Mouse (Mus musculus) gastrocnemius, postnatal 10 days (tissue): ENCODE measurements around the gene Oas1f. TPM values are rescaled to one million over a fixed set of nuclear protein-coding genes. Genes with fewer than 3 reads are reported as not detected.
A peak's percentile ranks its signal among the peaks of the same experiment; 100 is the strongest.
"Not testable (repeated sequence)": the region's sequence is repeated elsewhere in the genome, so short reads cannot be mapped to it uniquely, and the experiment has no call there.

Experiments used
- DNase-seq: peaks from one replicate; pipeline ENCODE4 v3.0.0; 2021; ENCODE audit warnings: mixed read lengths
- long read RNA-seq, 2 experiments: library from polyadenylated mRNA; stranded (forward); transcript quantifications; one replicate each; pipeline ENCODE4 v2.0.0; 2021
- total RNA-seq, 2 experiments: library from RNA; stranded (reverse); gene quantifications; 2 replicates each; pipeline ENCODE4 v1.2.3; 2021

The Oas1f gene
- not detected for total RNA-seq
- long read RNA-seq, experiment 1 = 0 reads
- long read RNA-seq, experiment 2 = 0 reads

DNA sequence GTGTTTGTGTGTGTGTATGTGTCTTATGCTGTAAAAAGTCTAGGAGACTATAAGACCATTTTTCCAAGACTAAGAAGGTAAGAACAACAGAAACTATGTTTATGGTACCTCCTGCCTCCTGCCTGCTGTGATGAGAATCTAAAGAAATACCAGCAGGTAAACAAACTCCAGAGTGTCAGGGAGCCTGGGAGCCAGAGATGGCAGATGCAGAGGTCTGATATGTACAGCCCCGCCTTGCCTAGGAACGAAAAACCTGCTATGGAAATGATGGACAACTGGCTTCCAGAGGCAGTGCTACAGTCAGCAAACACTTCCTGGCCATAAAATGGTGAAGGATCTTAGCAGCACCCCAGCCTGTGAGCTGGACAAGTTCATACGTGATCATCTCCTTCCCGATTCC lies at the start of gene Oas1f:
TSS of gene Oas1f (plus strand) at position 301 of the 400 bp plus-strand sequence.
- no peak for DNase-seq

DNA sequence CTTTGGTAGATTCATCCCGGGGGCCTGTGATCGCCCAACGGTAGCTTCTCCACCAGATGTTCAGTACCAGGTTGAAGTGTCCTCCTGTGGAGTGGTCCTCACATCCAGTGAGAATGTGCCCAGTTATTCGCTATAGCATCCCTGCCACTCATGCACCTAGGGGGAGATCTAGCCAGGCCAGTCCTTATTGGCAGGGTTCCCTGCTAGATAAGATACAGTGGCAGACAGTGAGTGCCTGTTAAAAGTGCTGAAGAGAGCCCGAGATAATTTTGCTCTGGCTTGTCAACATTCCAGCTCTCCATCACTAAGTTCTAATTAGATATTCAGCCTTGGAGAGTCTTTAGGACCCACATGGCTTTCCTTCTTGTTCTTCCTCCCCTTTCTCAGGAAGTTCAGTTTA lies 49.0 kb upstream of the Oas1f start:
- not testable (repeated sequence) for DNase-seq

DNA sequence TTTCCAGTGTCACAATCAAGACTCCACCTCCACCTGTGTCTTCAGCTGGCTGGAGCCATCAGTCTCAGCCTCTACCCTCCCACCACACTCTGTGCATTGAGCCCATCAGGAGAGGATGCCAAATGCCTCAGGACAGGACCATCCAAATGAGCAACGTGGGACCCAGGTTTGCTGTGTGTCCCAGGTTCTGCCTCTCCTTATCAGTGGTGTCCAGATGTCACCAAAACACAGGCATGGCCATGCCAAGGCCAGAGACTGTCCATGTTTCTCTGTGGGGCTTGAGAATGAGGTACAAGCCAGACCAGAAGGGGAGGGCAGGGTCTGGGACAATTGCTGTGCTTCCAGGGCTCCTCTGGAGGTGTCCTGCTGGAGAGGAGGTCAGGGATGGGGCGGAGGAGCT lies 48.2 kb upstream of the Oas1f start:
- DNase-seq = not testable (repeated sequence)

DNA sequence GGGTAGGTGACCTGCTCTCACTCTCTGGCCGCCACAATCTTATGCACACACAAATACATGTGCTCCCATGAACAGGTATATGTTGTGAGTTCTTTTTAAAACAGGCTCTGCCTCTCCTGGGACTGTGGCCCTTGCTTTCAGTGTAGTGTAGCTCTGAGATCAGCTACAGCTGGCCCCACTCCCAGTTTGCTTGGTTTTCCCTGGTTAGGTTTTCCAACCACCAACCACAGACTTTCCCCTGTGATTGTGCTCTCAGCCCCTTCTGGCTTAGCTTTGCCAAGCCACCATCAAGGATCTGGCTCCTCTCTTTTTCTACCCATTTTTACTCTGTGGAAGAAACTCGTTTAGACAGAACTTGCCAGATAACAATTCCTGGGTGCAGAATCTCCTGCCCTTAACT lies 43.6 kb upstream of the Oas1f start:
- no peak for DNase-seq

DNA sequence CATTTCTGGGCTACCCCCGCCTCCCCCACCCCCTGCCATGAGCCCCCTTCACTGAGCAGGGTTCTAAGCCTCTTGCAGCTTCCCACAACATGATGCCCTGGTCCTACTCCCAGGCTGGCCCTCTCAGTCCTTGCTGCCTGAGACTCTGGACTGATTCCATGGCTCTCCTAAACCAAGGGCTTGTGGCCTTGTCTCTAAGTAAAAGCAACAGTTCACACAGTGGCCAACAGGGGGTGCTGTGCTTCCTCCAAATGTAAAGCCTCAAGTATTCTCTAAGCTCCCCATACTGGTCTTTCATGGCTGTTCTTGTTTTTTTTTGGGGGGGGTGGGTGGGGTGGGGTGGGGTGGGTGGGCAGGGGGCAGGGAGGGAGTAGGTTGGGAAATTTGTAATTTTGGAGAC lies 40.7 kb upstream of the Oas1f start:
- peak; percentile 38 for DNase-seq

DNA sequence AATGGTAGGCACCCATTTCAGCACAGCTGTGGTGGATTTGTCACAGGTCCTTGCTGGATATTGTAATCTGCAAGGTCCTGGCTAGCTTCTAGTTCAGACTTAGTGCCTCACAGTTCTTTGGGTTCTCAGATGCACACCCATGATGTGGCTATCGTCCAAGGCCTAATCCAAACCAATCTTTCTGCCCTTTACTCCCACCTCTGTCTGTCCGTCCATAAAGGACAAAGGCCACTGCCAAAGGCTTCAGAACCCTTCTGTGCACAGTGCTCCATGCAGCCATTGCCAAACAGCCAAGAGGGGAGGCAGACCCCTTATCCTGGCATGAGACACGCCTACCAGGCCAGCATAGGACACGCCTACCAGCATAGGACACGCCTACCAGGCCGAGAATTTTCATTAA lies 38.0 kb upstream of the Oas1f start:
- DNase-seq = no peak

DNA sequence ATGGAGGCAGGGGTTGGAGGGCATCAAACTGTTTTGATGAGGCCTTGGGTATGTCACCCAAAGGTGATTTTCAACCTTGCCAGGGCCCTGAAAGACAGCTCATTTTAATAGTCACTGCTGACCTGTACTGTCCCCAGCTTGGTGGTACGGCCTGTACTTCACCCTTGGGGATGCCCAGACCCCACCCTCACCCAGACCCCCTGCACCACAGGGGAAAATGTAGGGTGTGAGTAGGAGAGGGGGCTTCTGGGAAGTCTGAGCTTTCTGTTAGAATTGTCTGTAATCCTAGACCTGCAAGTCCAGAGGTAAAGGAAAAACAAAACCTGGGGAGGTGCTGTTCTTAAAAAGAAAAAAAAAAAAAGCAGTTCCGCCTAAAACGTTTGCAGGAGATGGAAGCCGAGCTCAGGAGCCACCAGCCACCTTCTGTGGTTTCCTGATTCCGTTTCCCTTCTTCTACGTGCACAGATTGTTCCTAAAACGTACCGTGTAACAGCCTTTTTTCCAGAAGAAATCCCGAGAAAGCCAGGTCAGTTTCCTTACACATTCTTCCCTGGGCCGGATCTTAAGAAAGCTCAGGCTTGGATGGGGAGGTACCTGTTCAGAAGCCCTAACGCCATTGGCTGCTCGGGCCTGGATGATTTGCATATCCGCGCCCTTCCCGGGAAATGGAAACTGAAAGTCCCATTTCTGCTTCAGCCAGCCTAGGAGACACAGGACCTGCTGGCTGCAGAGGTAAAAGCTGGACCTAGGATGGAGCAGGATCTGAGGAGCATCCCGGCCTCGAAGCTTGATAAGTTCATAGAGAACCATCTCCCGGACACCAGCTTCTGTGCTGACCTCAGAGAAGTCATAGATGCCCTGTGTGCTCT lies 35.0 kb upstream of the Oas1f start, which contains the start of gene Oas1c:
TSS of gene Oas1c (minus strand) at position 564 of the 869 bp plus-strand sequence.
- DNase-seq = peak; percentile 58

DNA sequence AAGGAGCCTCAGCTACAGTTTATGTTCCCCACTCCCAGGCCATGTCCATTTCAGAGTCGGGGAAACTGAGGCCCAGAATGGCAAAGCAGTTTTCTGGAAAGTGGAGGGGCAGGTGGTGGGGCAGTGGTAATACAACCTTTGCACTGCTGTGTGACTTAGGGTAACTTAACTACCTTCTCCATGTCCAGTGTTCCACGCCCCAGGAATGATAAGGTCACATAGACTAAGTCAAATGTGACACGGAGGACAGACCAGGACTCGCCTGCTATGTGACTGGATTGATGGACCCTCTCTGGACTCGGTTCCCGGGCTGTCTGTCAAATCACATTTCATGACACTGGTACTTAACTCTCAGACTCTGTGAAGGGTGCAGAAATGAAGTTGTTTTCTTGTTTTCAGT lies 34.1 kb upstream of the Oas1f start:
- DNase-seq = no peak

DNA sequence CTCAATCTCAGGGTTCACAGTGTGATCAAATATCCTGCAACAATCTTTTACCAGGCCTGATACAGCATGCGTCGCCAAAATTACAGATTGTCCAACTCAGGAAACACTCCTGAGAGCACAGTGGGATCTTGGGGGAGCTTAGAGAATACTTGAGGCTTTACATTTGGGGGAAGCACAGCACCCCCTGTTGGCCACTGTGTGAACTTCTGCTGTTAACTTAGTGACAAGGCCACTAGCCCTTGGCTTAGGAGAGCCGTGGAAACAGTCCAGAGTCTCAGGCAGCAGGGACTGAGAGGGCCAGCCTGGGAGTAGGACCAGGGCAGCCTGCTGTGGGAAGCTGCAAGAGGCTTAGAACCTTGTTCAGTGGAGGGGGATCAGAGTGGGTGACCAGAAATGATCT lies 31.2 kb upstream of the Oas1f start:
- no peak for DNase-seq

DNA sequence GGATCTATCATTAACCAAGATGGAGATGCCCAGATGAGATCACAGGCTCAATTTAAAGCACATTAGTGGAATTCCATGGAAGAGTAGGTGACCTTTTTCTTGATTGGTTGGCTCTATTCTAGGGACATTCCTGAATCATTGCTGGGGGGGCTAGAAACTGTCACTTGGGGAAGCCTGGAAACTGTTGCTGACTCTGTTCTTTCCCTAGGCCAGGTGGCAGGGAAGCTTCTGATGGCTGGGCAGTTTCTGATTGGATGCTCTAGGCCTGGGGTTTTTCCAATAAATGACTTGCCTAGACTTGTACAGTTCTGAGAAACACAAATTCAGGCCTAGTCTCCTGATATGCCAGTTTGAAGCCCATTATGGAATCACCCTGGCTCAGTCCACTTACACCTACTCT lies 28.2 kb upstream of the Oas1f start:
- no peak for DNase-seq

DNA sequence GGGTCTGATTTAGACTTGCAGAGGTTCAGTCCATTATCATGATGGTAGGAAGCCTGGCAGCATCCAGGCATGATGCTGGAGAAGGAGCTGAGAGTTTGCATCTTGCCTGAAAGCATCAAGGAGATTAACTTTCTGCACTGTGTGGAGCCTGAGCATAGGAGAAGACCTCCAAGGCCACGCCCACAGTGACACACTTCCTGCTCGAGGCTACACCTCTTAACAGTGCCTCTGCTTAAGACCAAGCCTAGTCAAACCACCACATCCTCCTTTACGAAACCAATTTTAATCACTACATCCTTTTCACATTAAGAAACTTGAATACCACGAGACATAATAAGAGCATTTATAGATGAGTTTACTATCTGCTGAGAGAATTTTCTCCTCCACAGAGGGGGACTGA lies 16.1 kb upstream of the Oas1f start:
- DNase-seq = no peak

DNA sequence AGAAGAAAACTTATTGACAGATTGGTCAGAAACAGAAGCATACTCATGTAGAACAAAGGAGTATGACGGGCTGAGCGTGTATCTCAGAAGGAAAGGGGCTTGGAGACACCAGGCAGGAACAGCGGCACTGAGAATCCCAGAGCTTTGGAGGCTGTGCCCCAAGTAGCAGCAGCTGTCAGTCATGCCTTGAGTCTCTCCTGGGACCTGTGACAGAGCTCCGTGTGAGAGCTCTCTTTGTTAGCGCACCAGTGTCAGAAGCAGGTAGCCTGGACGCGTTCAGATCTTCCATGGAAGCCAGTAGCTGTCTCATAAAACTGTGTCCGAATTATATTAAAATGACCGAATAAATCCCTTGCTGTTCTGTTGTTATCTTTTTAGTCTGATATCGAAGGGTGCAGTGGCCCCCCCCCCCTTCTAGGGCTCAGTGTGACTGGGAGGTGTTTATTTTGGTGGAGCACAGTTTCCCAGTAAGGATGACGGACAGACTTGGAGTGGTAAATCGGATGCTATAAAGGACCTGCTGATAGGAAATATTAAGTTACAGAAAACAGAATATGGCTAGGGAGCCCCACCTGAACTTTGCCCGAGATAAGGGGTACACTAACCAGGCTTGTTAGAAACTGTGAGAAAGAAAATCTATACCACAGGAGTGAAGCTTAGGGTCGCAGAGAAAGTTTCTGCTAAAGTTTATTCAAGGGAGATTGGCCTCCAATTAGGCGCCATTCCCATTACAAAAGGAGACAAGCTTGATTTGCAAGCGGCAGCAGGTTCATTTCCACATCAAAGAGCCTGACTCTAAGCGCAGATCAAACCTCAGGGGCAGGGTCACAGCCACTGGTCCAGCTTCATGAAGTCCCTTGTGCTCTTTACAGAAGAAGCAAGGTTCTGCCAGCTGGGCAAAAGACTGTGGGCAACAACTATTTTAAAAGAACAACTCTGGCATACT lies 13.6 kb upstream of the Oas1f start:
- DNase-seq = no peak

DNA sequence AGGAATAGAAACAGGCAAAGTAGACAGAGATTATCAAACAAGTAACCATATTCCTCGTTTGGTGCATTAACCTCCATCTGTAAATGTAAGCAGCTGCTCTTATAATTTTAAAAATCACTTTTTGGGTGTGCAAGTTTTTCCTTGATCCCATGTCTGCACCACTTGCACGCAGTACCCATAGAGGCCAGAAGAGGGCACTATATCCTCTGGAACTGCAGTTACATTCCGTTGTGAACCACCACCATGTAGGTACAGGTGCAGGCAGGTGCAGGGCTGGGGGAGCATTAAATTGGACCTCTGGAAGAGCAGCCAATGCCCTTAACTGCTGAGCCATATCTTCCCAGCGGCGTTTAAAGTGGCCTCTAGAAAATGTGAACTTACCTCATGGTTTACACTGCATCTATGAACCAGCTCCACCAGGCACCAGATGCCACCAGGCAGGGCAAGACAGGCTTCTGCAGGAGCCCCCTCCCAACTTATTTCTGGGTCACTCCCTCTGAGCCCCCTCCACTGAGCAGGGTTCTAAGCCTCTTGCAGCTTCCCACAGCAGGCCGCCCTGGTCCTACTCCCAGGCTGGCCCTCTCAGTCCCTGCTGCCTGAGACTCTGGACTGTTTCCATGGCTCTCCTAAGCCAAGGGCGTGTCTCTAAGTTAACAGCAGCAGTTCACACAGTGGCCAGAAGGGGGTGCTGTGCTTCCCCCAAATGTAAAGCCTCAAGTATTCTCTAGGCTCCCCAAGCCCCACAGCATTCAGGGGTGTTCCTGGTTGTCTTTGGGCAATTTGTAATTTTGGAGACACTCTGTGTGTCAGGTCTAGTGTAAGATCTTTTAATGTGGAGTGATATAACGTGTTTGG lies 10.2 kb upstream of the Oas1f start:
- DNase-seq = peak; percentile 32

DNA sequence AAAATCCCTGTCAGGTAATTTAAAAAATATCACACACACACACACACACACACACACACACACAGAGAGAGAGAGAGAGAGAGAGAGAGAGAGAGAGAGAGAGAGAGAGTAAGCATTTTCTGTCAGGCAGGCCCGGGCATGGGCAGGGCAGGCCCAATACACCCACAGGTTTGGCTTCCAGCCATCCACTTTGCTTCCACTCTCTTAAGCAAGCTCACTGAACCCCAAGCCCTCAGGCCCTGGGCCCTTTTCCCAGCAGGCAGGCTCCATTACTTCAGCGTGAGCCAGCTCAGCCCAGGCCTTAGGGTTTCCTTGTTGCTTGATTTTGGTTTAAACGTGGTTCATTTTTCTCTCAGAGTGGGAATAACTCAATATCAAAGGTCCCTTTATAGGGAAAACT lies 2.5 kb upstream of the Oas1f start:
- DNase-seq = no peak

DNA sequence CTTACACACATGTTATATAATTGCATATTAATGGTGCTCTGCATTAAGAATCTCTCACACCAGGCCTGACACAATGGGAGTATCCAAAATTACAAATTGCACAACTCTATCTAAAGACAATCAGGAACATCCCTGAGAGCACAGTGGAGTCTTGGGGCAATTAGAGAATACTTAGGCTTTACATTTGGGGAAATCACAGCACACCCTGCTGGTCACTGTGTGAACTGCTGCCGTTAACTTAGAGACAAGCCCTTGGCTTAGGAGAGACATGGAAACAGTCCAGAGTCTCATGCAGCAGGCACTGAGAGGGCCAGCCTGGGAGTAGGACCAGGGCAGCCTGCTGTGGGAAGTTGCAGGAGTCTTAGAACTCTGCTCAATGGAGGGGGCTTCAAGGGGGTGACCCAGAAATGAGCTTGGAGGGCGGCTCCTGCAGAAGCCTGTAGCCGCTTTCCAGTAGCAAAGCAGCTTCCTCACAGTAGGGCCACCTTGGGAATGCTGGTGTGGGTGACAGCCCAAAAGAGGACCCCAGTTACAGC lies 2.5 kb downstream of the Oas1f start:
- DNase-seq = peak; percentile 11

DNA sequence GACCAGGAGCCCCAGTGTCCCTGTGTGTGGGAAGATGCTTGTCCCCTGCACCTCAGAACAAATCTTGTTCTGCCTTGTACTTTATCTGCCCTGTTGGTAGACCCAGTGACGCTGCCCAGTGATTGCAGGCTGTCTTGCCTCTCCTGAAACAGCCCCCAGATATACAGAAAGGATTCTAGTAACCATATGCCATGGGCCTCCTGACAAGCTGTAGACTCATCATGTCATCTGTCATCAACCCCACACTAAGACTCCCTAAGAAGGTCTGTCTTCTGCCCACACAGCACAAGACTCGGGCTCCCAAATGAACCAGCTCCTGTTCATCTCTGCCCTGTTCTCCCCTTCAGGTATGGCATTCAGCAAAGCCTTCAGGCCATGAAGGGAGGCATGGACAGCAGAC lies 12.1 kb downstream of the Oas1f start:
- DNase-seq = no peak

DNA sequence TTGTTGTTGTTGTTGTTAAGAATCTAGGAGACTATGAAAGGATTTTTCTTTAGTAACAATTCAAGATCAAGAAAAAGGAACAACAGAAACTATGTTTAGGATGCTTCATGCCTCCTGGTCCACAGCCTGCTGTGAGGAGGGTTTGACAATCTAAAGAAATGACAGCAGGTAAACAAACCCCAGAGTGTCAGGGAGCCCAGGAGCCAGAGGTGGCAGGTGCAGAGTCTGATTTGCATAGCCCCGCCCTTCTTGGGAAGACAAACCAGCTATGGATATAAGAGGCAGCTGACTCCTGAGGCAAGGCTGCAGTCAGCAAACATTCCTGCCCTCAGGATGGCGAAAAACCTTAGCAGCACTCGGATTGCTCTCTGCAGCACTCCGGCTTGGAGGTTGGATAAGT lies 14.0 kb downstream of the Oas1f start, which contains the start of gene Oas1h:
TSS of gene Oas1h (plus strand) at position 301 of the 400 bp plus-strand sequence.
- DNase-seq = no peak

DNA sequence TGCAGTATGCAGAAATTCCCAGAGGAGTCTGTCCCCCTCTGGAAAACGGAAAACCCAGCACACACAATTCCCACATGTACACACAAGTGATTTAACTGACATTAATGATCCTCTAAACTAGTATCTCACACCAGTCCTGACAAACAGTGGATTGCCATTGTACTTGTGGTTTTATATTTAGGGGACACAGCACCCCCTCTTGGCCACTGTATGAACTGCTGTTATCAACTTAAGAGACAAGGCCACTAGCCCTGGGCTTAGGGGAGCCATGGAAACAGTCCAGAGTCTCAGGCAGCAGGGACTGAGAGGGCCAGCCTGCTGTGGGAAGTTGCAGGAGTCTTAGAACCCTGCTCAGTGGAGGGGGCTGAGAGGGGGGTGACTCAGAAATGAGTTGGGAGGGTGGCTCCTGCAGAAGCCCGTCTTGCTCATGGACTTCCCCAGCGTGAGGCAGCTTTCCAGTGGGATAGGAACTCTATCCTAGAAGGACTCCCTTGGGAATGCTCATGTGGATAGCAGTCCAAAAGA lies 18.2 kb downstream of the Oas1f start:
- no peak for DNase-seq

DNA sequence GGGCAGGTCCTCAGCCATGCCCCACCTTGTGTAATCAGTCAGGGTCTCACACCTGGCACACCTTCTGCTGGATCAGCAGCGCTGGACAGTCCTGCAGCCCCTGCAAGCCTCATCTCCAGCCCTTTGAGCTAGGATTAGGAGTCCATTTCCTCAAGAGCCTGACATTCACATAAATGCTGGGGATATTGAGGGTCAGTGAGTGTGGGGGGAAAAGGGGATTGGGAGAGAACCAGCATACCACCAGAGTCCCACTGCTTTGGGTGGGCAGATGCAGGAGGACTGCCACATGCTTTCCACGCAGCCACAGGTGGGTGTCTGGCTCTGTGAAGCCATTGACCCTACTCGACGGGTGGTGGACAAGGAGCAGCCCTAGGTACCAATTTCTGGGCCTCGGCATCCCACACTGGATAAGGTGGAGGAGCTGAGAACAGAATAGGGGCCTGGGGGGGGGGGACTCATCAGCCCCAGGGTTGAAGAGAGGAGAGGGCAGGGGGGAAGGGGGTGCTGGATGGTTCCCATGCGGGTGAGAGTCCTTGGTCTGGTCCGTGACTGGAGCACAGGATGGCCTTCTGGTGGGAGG lies 22.4 kb downstream of the Oas1f start:
- no peak for DNase-seq

DNA sequence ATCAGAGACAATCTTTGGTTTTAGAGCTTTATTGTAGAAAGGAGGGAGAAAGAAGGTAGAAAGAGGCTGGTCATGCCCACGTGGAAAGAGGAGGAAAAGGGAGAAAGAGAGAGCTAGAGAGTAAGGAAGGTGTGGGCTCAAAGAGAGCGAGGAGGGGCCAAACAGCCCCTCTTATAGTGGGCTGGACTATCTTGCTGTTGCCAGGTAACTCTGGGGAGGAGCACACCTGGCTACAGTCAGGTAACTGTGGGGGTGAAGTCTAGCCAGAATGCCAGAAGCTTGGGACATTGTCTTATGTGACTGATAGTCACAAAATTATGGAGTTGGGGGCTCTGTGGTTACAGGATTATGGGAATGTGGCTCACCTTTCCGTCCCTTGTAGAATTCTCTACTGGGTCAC lies 22.9 kb downstream of the Oas1f start:
- no peak for DNase-seq

DNA sequence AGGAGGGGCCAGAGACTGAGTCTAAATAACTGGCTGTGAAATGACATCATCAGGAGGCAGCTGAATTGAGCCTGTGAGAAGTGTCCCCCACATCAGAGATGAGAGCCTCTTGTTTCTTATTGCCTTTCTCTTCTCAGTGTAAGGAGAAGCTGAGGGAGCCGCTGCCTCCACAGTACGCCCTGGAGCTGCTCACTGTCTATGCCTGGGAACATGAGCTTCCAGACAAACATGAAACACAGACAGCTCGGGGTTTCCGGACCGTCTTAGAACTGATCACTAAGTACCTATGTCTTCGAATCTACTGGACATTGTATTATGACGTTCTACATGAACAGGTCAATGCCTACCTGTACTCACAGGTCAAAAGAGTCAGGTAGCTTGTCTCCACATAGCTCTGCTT lies 23.6 kb downstream of the Oas1f start:
- no peak for DNase-seq
